Comparison of ENCODE assay signal across 24 mouse cellular contexts in the genomic region with DNA sequence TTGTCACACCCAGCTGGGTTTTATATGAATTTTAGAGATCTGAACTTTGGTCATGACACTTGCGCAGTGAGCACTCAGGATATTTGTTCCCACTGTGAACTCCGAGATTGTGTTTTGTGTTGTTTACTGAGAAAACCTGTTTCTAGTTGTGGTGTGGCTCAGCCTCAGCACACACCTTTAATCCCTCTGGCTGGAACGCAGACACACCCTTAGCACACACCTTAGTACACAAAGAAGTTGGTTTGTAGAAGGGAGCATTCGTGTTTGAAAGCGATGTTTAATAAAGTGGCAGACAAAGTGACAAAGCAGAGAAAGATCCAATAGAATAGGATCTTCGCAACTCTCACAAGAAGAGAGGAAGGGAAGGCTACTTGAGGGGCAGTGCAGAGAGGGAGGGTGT. TPM values are rescaled to one million over a fixed set of nuclear protein-coding genes. Genes with fewer than 3 reads are reported as not detected.
A peak's percentile ranks its signal among the peaks of the same experiment; 100 is the strongest.
DNase-seq lines count a peak whose midpoint lies in the region; ATAC-seq and TF ChIP-seq lines count a peak whose summit lies in the region.
"Had no signal": no experiment of that assay in that cellular context is flagged by ENCODE, and none has a peak within 500 bp of the region (broad histone marks: within the 10 kb centered on the region; RNA-seq: fewer than 3 reads in every experiment).

No protein-coding gene starts in this region.

- H3K9me3 ChIP-seq in intestine, postnatal 0 days (ENCODE audit: control insufficient read depth), result no peaks in the 10 kb centered on the region
- no peaks in the 10 kb centered on the region for H3K9me3 ChIP-seq in intestine, embryonic 15.5 days
- no peaks in the 10 kb centered on the region for H3K9me3 ChIP-seq in stomach, postnatal 0 days (ENCODE audit: control insufficient read depth, low read length)
- H3K9me3 ChIP-seq: forebrain, embryonic 15.5 days; G1E had no signal

- H3K27ac ChIP-seq in intestine, postnatal 0 days (ENCODE audit: low read depth, low read length), result peak overlapping the region; percentile 50; the same call in 1 of the 2 replicates
- no peak overlapping the region for H3K27ac ChIP-seq in intestine, embryonic 15.5 days
- H3K27ac ChIP-seq in stomach, postnatal 0 days (replicated peaks), result no peak overlapping the region
- H3K27ac ChIP-seq: embryonic facial prominence, embryonic 10.5 days; embryonic facial prominence, embryonic 12.5 days; forebrain, embryonic 13.5 days; forebrain, embryonic 15.5 days had no signal

- H3K4me3 ChIP-seq in intestine, postnatal 0 days (ENCODE audit: low read depth, low read length), result no peak overlapping the region
- no peak overlapping the region for H3K4me3 ChIP-seq in intestine, embryonic 15.5 days (replicated peaks)
- no peak overlapping the region for H3K4me3 ChIP-seq in stomach, postnatal 0 days (ENCODE audit: low read depth, low read length)
- H3K4me3 ChIP-seq: embryonic facial prominence, embryonic 10.5 days; embryonic facial prominence, embryonic 12.5 days; forebrain, embryonic 13.5 days; forebrain, embryonic 15.5 days had no signal

- H3K27me3 ChIP-seq in intestine, postnatal 0 days (replicated peaks; ENCODE audit: control insufficient read depth, insufficient read depth, low read length), result no peaks in the 10 kb centered on the region
- H3K27me3 ChIP-seq in intestine, embryonic 15.5 days (replicated peaks), result no peaks in the 10 kb centered on the region
- H3K27me3 ChIP-seq in stomach, postnatal 0 days (ENCODE audit: control insufficient read depth, insufficient read depth, low read length), result no peaks in the 10 kb centered on the region
- H3K27me3 ChIP-seq: CH12.LX; embryonic facial prominence, embryonic 12.5 days; forebrain, embryonic 13.5 days; forebrain, embryonic 15.5 days; Patski had no signal

- no peak for TF ChIP-seq EP300 in stomach, postnatal 0 days (optimal IDR thresholded peaks at IDR 0.05)

- intact Hi-C loops in heart, postnatal 25 days (cut with DNase I), result no loop called here

- H3K4me1 ChIP-seq in intestine, postnatal 0 days (replicated peaks; ENCODE audit: control insufficient read depth, insufficient read depth, low read length), result no peaks in the 10 kb centered on the region
- 0 out of 2 replicates have a peak, but pooled peaks cover 7% of the 10 kb centered on the region for H3K4me1 ChIP-seq in intestine, embryonic 15.5 days (replicated peaks)
- no peaks in the 10 kb centered on the region for H3K4me1 ChIP-seq in stomach, postnatal 0 days (replicated peaks; ENCODE audit: control insufficient read depth, insufficient read depth)
- H3K4me1 ChIP-seq: embryonic facial prominence, embryonic 12.5 days; forebrain, embryonic 13.5 days; forebrain, embryonic 15.5 days had no signal

- ATAC-seq in intestine, postnatal 0 days, result no peak
- ATAC-seq in intestine, embryonic 15.5 days, result no peak
- peak; percentile 71 for ATAC-seq in stomach, postnatal 0 days (ENCODE audit: low FRiP score, low TSS enrichment)
- ATAC-seq: CD4-positive, CD25-positive, alpha-beta regulatory T cell, adult 4 months; forebrain, embryonic 13.5 days; forebrain, embryonic 15.5 days; Patski had no signal

- peak; percentile 25 for DNase-seq in heart, adult 11 months
- DNase-seq in heart, postnatal 25 days (ENCODE audit: low spot score), result no peak
- peak; percentile 82 for DNase-seq in R1 (ENCODE audit: low read depth, low spot score)
- DNase-seq in stomach, postnatal 0 days (ENCODE audit: low spot score), result no peak
- DNase-seq in thymus, postnatal 4 days, result no peak
- DNase-seq: adrenal gland, adult 2 months; adrenal gland, postnatal 10 days; adrenal gland, postnatal 25 days; B cell, adult 2 months; cerebellum, adult 11-12 months; cerebellum, adult 2 months; cerebellum, adult 9-10 months; cerebellum, postnatal 10 days; cerebellum, postnatal 25 days had no signal

- H3K9ac ChIP-seq in intestine, postnatal 0 days (ENCODE audit: low read depth, low read length), result no peak overlapping the region
- H3K9ac ChIP-seq in intestine, embryonic 15.5 days, result no peak overlapping the region
- H3K9ac ChIP-seq in stomach, postnatal 0 days (ENCODE audit: low read length), result no peak overlapping the region
- H3K9ac ChIP-seq: embryonic facial prominence, embryonic 12.5 days; forebrain, embryonic 13.5 days; forebrain, embryonic 15.5 days had no signal

- 78% methylated on average over 6 of the region's 6 CpGs for WGBS in intestine, postnatal 0 days
- WGBS in intestine, embryonic 15.5 days, result 90% methylated on average over 6 of the region's 6 CpGs
- 72% methylated on average over 6 of the region's 6 CpGs for WGBS in stomach, postnatal 0 days

- no peak for TF ChIP-seq CTCF in intestine, postnatal 0 days (IDR thresholded peaks at IDR 0.05; ENCODE audit: low read depth)
- no peak for TF ChIP-seq CTCF in stomach, postnatal 0 days (IDR thresholded peaks at IDR 0.05; ENCODE audit: low read depth)

- no peak overlapping the region for H3K4me2 ChIP-seq in intestine, postnatal 0 days (replicated peaks; ENCODE audit: low read depth)
- H3K4me2 ChIP-seq in intestine, embryonic 15.5 days (replicated peaks), result no peak overlapping the region
- no peak overlapping the region for H3K4me2 ChIP-seq in stomach, postnatal 0 days (replicated peaks; ENCODE audit: low read depth)
- H3K4me2 ChIP-seq: embryonic facial prominence, embryonic 12.5 days; forebrain, embryonic 13.5 days; forebrain, embryonic 15.5 days had no signal

- H3K36me3 ChIP-seq in intestine, postnatal 0 days (ENCODE audit: control insufficient read depth, insufficient read depth), result peaks cover 21% of the 10 kb centered on the region; the same call in 1 of the 2 replicates
- H3K36me3 ChIP-seq in intestine, embryonic 15.5 days, result peaks cover 8% of the 10 kb centered on the region; the same call in 1 of the 2 replicates
- H3K36me3 ChIP-seq in stomach, postnatal 0 days (ENCODE audit: control insufficient read depth, insufficient read depth, low read length), result 0 out of 2 replicates have a peak, but pooled peaks cover 2% of the 10 kb centered on the region
- H3K36me3 ChIP-seq: forebrain, embryonic 15.5 days had no signal

RNA-seq across cellular contexts. Expression of gene Hadh, which starts 11.5 kb away (rescaled TPM):
- 100 to 1,000 TPM; 662 to 714 TPM for total RNA-seq in heart, postnatal 25 days (2021)
- polyA plus RNA-seq in intestine, postnatal 0 days (2015; fragmentation: Nextera tagmentation; extraction: Ambion mirVana), result 581 and 642 TPM in 2 replicates
- 265 and 272 TPM in 2 replicates for polyA plus RNA-seq in intestine, embryonic 15.5 days (2015; fragmentation: Nextera tagmentation; extraction: Ambion mirVana)
- polyA plus RNA-seq in stomach, postnatal 0 days (2015; fragmentation: Nextera tagmentation; extraction: Ambion mirVana), result 172 and 176 TPM in 2 replicates

RNA-seq across cellular contexts. Expression of gene Cyp2u1, which starts 42.6 kb away (rescaled TPM):
- 10 to 100 TPM; 33.7 to 34.8 TPM for total RNA-seq in heart, postnatal 25 days (2021)
- polyA plus RNA-seq in intestine, postnatal 0 days (2015; fragmentation: Nextera tagmentation; extraction: Ambion mirVana), result 17.1 and 24.2 TPM in 2 replicates
- 6.4 and 7.7 TPM in 2 replicates for polyA plus RNA-seq in intestine, embryonic 15.5 days (2015; fragmentation: Nextera tagmentation; extraction: Ambion mirVana)
- 1.8 and 1.9 TPM in 2 replicates for polyA plus RNA-seq in stomach, postnatal 0 days (2015; fragmentation: Nextera tagmentation; extraction: Ambion mirVana)
- polyA plus RNA-seq: G1E had no signal

Comparison
In these comparisons a context has a peak if more than half of its experiments do, and no peak if none do; other contexts are left out.
1. DNase-seq: peak in heart, adult 11 months (single experiment) and R1 (single experiment); none in heart, postnatal 25 days (single experiment), stomach, postnatal 0 days (single experiment) and thymus, postnatal 4 days (single experiment).